Mouse (Mus musculus): ENCODE data around the gene Cacna1d. TPM values are rescaled to one million over a fixed set of nuclear protein-coding genes. Genes with fewer than 3 reads are reported as not detected.

Cacna1d gene
- polyA plus RNA-seq, 1 experiment, result not detected

DNA sequence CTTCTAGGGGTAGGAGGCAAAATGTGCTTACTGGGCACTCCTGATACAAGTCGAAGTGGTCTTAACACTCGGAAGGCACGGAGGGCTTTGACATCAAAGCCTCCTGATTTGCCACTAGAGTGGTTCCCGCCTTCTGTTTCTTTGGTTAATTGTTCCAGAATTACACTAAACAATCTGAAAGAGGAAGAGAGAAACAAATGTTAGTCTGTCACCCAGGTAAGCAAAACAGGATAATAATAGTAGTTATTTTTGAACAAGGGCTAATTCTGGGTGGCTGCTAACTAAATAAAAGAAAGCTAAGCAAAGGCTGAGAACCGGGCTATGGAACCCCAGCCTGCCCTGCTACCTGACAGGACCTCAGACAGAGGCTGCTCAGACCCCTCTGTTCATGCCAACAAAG lies 307.2 kb downstream of the Cacna1d start:
- Histone ChIP-seq H3K79me3 (ENCODE audit: low read depth) (no peaks in the 10 kb centered on the region), H3K36me3 (ENCODE audit: control insufficient read depth, insufficient read depth) (no peaks in the 10 kb centered on the region), H3K79me2 (ENCODE audit: control insufficient read depth, insufficient read depth) (no peaks in the 10 kb centered on the region), H3K4me3 (ENCODE audit: insufficient read depth, poor library complexity, severe bottlenecking) (no peak overlapping the region), H3K27me3 (ENCODE audit: control insufficient read depth, insufficient read depth, insufficient read length) (peaks cover 12% of the 10 kb centered on the region), H3ac (ENCODE audit: control insufficient read depth, insufficient read length, low read depth) (no peak overlapping the region)
- TF ChIP-seq MAX (IDR thresholded peaks at IDR 0.05), result no peak
- no peak for TF ChIP-seq MYOD1 (IDR thresholded peaks at IDR 0.05; ENCODE audit: control insufficient read depth, insufficient read length, low read depth)
- no peak for TF ChIP-seq CTCF (IDR thresholded peaks at IDR 0.05; ENCODE audit: control insufficient read depth, insufficient read depth, insufficient read length)

DNA sequence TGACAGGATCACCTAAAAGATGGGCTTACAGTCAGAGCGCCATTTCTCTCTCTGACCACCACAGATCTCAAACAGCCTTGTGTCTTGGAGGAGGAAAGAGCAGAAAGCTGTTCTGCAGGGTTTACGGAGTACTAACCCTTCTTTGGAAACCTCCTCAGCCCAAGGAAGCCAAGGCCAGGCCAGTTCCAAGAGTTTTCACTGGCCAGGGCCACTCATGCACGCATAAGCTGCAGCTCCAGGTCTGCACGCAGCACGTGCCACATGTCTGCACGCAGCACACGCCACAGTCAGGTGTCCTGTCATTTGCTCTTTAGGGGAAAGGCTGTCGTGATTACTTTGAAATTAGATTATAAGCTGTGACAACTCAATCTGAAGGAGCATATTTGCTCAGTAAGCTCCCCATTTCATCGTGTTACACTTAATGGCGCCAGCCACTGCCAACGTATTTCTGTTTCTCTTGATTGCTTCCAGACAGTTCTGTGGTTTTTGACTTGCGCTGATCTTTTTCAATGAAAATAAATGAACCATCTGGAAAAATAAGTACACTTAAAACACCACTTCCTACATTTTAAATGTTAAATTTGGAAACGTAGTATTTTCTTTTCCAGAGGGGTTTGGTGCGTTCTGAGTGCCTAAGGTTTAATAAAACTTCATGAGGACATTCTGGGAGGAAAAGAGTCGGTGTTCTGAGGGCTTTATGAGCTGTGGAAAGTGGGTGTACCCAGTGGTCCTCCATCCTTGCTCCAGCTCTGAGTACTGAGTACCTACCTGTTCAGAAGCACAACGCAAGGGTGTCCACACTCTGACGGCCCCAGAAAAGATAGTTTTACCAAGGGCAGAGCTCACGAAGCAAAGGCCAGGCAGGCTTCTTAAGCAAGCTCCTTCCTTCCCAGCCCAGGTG lies 308.4 kb downstream of the Cacna1d start:
- Histone ChIP-seq H3K27me3 (ENCODE audit: control insufficient read depth, insufficient read depth, insufficient read length) (peaks cover 12% of the 10 kb centered on the region), H3K79me2 (ENCODE audit: control insufficient read depth, insufficient read depth) (no peaks in the 10 kb centered on the region), H3K36me3 (ENCODE audit: control insufficient read depth, insufficient read depth) (no peaks in the 10 kb centered on the region), H3K4me3 (ENCODE audit: insufficient read depth, poor library complexity, severe bottlenecking) (no peak overlapping the region), H3K79me3 (ENCODE audit: low read depth) (no peaks in the 10 kb centered on the region), H3ac (ENCODE audit: control insufficient read depth, insufficient read length, low read depth) (no peak overlapping the region)
- no peak for TF ChIP-seq MYOG (IDR thresholded peaks at IDR 0.05; ENCODE audit: control insufficient read depth, extremely low read depth, insufficient read length)
- TF ChIP-seq CTCF (IDR thresholded peaks at IDR 0.05; ENCODE audit: control insufficient read depth, insufficient read depth, insufficient read length), result no peak
- no peak for TF ChIP-seq MAX (IDR thresholded peaks at IDR 0.05)
- no peak for TF ChIP-seq CEBPB (IDR thresholded peaks at IDR 0.05; ENCODE audit: low read depth)
- TF ChIP-seq FOSL1 (IDR thresholded peaks at IDR 0.05; ENCODE audit: insufficient read depth, low read length, poor library complexity, severe bottlenecking), result no peak
- TF ChIP-seq USF1 (IDR thresholded peaks at IDR 0.05; ENCODE audit: low read depth), result no peak
- TF ChIP-seq MYOD1 (IDR thresholded peaks at IDR 0.05; ENCODE audit: control insufficient read depth, insufficient read length, low read depth), result no peak

DNA sequence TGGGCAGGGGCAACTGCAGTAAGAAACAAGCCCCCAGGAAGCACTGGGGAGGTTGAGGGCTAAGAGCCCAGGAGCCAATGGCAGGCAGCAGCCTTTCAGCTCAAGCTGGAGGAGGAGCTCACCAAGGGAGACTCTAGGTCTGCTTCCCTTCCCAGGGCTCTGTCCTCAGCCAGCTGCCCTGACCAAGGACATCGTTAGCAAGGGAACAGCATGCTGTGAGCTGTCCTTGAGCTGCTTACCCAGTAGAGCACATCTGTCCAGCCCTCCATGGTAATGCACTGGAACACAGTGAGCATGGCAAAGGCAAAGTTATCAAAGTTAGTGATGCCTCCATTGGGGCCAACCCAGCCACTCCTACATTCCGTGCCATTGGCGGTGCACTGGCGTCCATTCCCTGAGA lies 312.9 kb downstream of the Cacna1d start:
- Histone ChIP-seq H3ac (ENCODE audit: control insufficient read depth, insufficient read length, low read depth) (no peak overlapping the region), H3K4me3 (ENCODE audit: insufficient read depth, poor library complexity, severe bottlenecking) (no peak overlapping the region), H3K79me2 (ENCODE audit: control insufficient read depth, insufficient read depth) (no peaks in the 10 kb centered on the region), H3K79me3 (ENCODE audit: low read depth) (no peaks in the 10 kb centered on the region), H3K36me3 (ENCODE audit: control insufficient read depth, insufficient read depth) (no peaks in the 10 kb centered on the region), H3K27me3 (ENCODE audit: control insufficient read depth, insufficient read depth, insufficient read length) (peaks cover 3% of the 10 kb centered on the region)
- TF ChIP-seq MYOG (IDR thresholded peaks at IDR 0.05; ENCODE audit: control insufficient read depth, extremely low read depth, insufficient read length) (no peak), MYOD1 (IDR thresholded peaks at IDR 0.05; ENCODE audit: control insufficient read depth, insufficient read length, low read depth) (no peak), FOSL1 (IDR thresholded peaks at IDR 0.05; ENCODE audit: insufficient read depth, low read length, poor library complexity, severe bottlenecking) (no peak), CTCF (IDR thresholded peaks at IDR 0.05; ENCODE audit: control insufficient read depth, insufficient read depth, insufficient read length) (no peak), MAX (IDR thresholded peaks at IDR 0.05) (no peak)

DNA sequence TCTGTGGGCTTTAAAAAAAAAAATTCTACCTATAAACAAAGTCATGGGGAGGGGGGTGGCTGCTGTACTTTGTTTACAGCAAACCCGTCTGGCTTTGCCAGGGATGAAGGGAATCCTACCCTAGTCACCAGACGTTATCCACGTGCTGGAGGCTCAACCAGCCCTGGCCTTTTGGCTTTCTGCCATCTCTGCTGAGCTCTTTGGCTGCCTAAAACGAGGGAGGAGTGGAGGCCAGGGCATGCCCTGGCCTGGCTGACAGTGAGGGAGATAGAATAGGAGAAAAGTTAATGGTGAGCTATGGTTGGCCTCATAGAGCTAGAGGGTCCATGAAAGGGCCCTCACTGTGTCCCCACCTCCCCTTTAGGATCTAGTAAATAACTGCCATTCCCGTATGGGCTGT lies 313.4 kb downstream of the Cacna1d start:
- Histone ChIP-seq H3K36me3 (ENCODE audit: control insufficient read depth, insufficient read depth) (no peaks in the 10 kb centered on the region), H3K4me3 (ENCODE audit: insufficient read depth, poor library complexity, severe bottlenecking) (no peak overlapping the region), H3K27me3 (ENCODE audit: control insufficient read depth, insufficient read depth, insufficient read length) (peaks cover 4% of the 10 kb centered on the region), H3K79me3 (ENCODE audit: low read depth) (no peaks in the 10 kb centered on the region), H3ac (ENCODE audit: control insufficient read depth, insufficient read length, low read depth) (no peak overlapping the region), H3K79me2 (ENCODE audit: control insufficient read depth, insufficient read depth) (no peaks in the 10 kb centered on the region)
- TF ChIP-seq CEBPB (IDR thresholded peaks at IDR 0.05; ENCODE audit: low read depth) (no peak), MAX (IDR thresholded peaks at IDR 0.05) (no peak), FOSL1 (IDR thresholded peaks at IDR 0.05; ENCODE audit: insufficient read depth, low read length, poor library complexity, severe bottlenecking) (no peak), MYOD1 (IDR thresholded peaks at IDR 0.05; ENCODE audit: control insufficient read depth, insufficient read length, low read depth) (no peak), USF1 (IDR thresholded peaks at IDR 0.05; ENCODE audit: low read depth) (no peak), MYOG (IDR thresholded peaks at IDR 0.05; ENCODE audit: control insufficient read depth, extremely low read depth, insufficient read length) (no peak), CTCF (IDR thresholded peaks at IDR 0.05; ENCODE audit: control insufficient read depth, insufficient read depth, insufficient read length) (no peak)

DNA sequence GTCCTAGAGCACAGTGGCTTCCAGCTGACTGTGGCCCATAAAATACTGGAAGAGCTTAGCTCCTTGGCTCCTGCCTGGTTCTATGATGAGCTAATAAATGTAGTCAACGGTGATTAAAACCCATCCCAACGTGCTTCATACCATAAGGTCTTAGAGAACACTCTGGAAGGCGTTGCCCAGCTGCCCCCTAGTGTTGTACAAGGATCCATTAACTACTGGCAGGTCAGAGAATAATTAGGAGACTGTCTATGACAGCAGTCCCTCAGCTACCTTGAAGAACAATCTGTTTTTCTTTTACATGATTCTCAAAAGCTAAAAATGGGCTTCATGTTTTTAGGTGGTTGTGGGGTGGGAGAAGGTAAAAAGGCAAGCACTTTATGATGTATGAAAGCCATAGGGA lies 315.9 kb downstream of the Cacna1d start:
- H3K36me3 ChIP-seq (ENCODE audit: control insufficient read depth, insufficient read depth), result no peaks in the 10 kb centered on the region
- H3K79me3 ChIP-seq (ENCODE audit: low read depth), result no peaks in the 10 kb centered on the region
- peaks cover 4% of the 10 kb centered on the region for H3K27me3 ChIP-seq (ENCODE audit: control insufficient read depth, insufficient read depth, insufficient read length)
- no peaks in the 10 kb centered on the region for H3K79me2 ChIP-seq (ENCODE audit: control insufficient read depth, insufficient read depth)
- no peak overlapping the region for H3ac ChIP-seq (ENCODE audit: control insufficient read depth, insufficient read length, low read depth)
- H3K4me3 ChIP-seq (ENCODE audit: insufficient read depth, poor library complexity, severe bottlenecking), result no peak overlapping the region
- TF ChIP-seq MAX (IDR thresholded peaks at IDR 0.05) (no peak), CEBPB (IDR thresholded peaks at IDR 0.05; ENCODE audit: low read depth) (no peak), MYOD1 (IDR thresholded peaks at IDR 0.05; ENCODE audit: control insufficient read depth, insufficient read length, low read depth) (no peak), USF1 (IDR thresholded peaks at IDR 0.05; ENCODE audit: low read depth) (no peak), MYOG (IDR thresholded peaks at IDR 0.05; ENCODE audit: control insufficient read depth, extremely low read depth, insufficient read length) (no peak), FOSL1 (IDR thresholded peaks at IDR 0.05; ENCODE audit: insufficient read depth, low read length, poor library complexity, severe bottlenecking) (no peak)
